Mouse (Mus musculus) embryonic stem cell, embryonic (primary cell): ENCODE measurements around the gene Nr3c2.

ENCODE experiments used
- CTCF ChIA-PET, 4 experiments: fragments of 300-600 bp in 2 of 4; fragments of 350-600 bp in 2 of 4; sonication (Branson Sonifier 250); formaldehyde crosslinking; loops; one replicate each; lab custom pipeline; 2022; ENCODE audit warnings: inconsistent platforms in 2 of 4; lab: Charles Lee
- POLR2A ChIA-PET, 4 experiments: fragments of 300-600 bp in 2 of 4; fragments of 350-600 bp in 2 of 4; sonication (Branson Sonifier 250); formaldehyde crosslinking; loops; one replicate each; lab custom pipeline; 2022; ENCODE audit warnings: antibody characterized with exemption in 4 of 4, inconsistent platforms in 1 of 4; lab: Charles Lee

The Nr3c2 gene

GRCm38 (mm10) chr8:77125777-77126176 lies 226.5 kb downstream of the Nr3c2 start:
- ChIA-PET CTCF (interaction anchor here in 1 of 4 experiments (0.6 kb wide), 1 partner anchor 105 kb away, joined by 6 read pairs; no protein-coding TSS in a partner anchor), POLR2A (no interaction called here)

DNA sequence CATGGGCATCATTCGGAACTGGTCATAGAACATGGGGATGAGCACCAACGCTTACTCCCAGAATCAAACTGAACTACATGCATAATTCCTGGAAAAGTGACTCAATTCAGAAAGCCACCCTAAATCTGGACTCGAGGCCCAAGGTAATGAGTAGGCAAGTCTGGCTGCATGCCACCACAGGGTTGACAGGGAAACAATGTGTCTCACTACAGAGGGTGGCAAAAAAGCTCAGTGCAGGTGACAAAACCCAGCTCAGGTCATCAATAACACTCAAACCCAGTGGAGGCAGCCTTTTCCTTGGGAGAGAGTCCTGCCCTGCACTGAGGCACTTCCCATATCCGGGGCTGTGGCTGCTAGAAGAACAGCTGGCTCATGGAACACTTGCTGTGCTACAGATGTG lies 228.8 kb downstream of the Nr3c2 start:
- ChIA-PET CTCF (no interaction called here), POLR2A (no interaction called here)

- ChIA-PET CTCF (no interaction called here), POLR2A (interaction anchor here in 1 of 4 experiments (0.8 kb wide), 1 partner anchor 12 kb away, joined by 3 read pairs; no protein-coding TSS in a partner anchor)
Observed at GRCm38 (mm10) chr8:77132903-77133637, 233.8 kb downstream of the Nr3c2 start.

DNA sequence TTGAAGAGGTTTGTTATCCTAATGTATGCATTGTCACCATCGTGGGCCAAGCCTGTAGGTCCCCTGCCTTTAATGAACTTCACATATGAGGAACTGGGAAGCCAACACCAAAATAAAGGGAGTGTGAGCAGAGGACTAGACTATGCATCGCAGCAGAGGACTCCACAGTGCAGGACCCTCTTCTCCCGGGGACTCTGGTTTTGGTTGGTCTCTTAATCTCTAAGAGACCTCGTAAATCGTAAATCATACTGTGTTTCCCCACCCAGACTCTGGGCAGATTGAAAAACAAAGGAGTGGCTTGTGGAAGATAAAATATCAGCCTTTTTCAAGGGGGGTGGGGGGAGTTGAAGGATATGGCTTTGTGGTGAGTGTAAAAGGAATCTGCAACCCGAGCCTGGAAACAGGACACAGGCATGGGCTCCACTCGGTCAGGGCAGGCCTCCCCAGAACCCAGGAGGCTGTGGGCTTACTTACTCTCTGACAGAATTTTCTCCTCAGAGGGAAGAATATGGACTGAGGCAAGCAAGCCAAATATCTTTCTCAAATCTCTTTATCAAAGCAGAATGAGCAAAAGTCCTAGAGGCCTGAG lies 234.6 kb downstream of the Nr3c2 start:
- POLR2A ChIA-PET: no interaction called here
- CTCF ChIA-PET: no interaction called here

GRCm38 (mm10) chr8:77145285-77145684 lies 246.0 kb downstream of the Nr3c2 start:
- ChIA-PET POLR2A (no interaction called here), CTCF (interaction anchor here in 1 of 4 experiments (0.7 kb wide), 1 partner anchor 9 kb away, joined by 3 read pairs; no protein-coding TSS in a partner anchor)

GRCm38 (mm10) chr8:77154496-77154895 lies 255.3 kb downstream of the Nr3c2 start:
- ChIA-PET POLR2A (interaction anchor here in 1 of 4 experiments (0.5 kb wide), 1 partner anchor 10 kb away, joined by 3 read pairs; no protein-coding TSS in a partner anchor), CTCF (interaction anchor here (0.5 to 1.5 kb wide), 12 partner anchors 9 to 252 kb away, joined by 3 to 16 read pairs (median 3); no protein-coding TSS in a partner anchor)

GRCm38 (mm10) chr8:77169320-77169719 lies 270.1 kb downstream of the Nr3c2 start:
- POLR2A ChIA-PET: interaction anchor here in 1 of 4 experiments (0.7 kb wide), 1 partner anchor 114 kb away, joined by 5 read pairs; no protein-coding TSS in a partner anchor
- CTCF ChIA-PET: interaction anchor here in 1 of 4 experiments (1.1 kb wide), 1 partner anchor 15 kb away, joined by 3 read pairs; no protein-coding TSS in a partner anchor

DNA sequence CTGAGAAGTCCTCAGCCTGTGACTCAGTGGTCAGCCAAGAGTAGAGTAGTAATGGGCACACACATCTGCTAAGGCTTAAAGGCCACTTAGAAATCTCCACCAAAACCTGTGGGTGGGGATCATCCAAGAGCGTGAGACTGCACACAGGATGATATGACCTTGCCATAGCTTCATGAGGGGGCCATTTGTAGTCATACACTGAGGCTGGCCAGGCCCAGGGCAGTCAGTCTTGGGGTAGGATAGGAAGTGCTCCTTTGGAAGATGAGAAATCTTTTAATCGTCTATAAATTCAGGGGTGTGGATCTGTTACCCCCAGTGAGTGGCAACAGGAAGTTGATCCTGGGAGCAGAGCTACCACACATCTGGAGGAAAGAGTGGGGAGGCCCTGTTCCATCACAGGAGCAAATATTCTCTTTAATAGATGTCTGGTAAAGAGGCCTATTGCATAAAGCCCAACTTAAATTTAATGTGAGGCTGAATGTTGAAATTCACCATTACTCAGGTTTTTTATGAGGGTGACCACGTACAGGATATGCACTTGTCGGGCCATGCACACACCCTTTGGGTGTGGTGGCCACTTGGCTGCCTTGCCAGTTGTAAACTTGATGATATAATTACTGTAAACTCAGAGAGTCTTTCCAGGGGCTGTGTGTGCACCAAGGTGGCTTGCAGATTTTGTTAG lies 270.7 kb downstream of the Nr3c2 start:
- POLR2A ChIA-PET: interaction anchor here in 1 of 4 experiments (0.7 kb wide), 1 partner anchor 114 kb away, joined by 5 read pairs; no protein-coding TSS in a partner anchor

DNA sequence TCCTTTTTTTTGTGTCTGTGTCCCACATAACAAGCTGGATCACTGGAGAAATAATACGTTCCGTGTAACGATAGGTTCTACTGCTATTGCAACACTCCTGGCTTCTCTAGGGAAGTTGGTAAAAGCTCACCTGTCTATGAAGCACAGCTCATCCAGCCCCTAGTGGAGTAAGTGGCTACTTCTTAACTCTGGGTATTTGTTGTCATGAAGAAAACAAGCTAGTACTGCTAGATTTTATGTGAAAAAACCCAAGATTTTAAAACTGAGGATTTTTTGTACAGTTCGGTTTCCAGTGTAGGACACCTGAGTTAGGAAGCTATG lies 271.2 kb downstream of the Nr3c2 start:
- POLR2A ChIA-PET: no interaction called here
- CTCF ChIA-PET: interaction anchor here in 2 of 4 experiments (0.6 to 1.6 kb wide), 3 partner anchors 15 to 447 kb away, joined by 3 read pairs; no protein-coding TSS in a partner anchor

More for the DNA sequence above, 270.7 kb downstream of the Nr3c2 start:
- CTCF ChIA-PET: interaction anchor here in 2 of 4 experiments (1.1 to 1.6 kb wide), 2 partner anchors 15 to 16 kb away, joined by 3 read pairs; no protein-coding TSS in a partner anchor

- CTCF ChIA-PET: no interaction called here
- POLR2A ChIA-PET: no interaction called here
Observed at GRCm38 (mm10) chr8:77173075-77173657, 273.9 kb downstream of the Nr3c2 start.

GRCm38 (mm10) chr8:77173736-77174135 lies 274.5 kb downstream of the Nr3c2 start:
- CTCF ChIA-PET: interaction anchor here in 1 of 4 experiments (1.5 kb wide), 1 partner anchor 19 kb away, joined by 3 read pairs; no protein-coding TSS in a partner anchor
- POLR2A ChIA-PET: no interaction called here

GRCm38 (mm10) chr8:77175471-77175870 lies 276.2 kb downstream of the Nr3c2 start:
- ChIA-PET POLR2A (no interaction called here), CTCF (no interaction called here)

- ChIA-PET CTCF (interaction anchor here in 1 of 4 experiments (0.7 kb wide), 1 partner anchor 22 kb away, joined by 3 read pairs; no protein-coding TSS in a partner anchor), POLR2A (no interaction called here)
Observed at GRCm38 (mm10) chr8:77176343-77176742, 277.1 kb downstream of the Nr3c2 start.

GRCm38 (mm10) chr8:77185816-77186215 lies 286.6 kb downstream of the Nr3c2 start:
- ChIA-PET CTCF (no interaction called here), POLR2A (no interaction called here)

- POLR2A ChIA-PET: no interaction called here
Observed at GRCm38 (mm10) chr8:77186914-77187536, 287.8 kb downstream of the Nr3c2 start.

GRCm38 (mm10) chr8:77187748-77188147 lies 288.5 kb downstream of the Nr3c2 start:
- ChIA-PET POLR2A (no interaction called here), CTCF (no interaction called here)

More at GRCm38 (mm10) chr8:77186914-77187536, 287.8 kb downstream of the Nr3c2 start:
- CTCF ChIA-PET: no interaction called here

GRCm38 (mm10) chr8:77188298-77188697 lies 289.1 kb downstream of the Nr3c2 start:
- CTCF ChIA-PET: no interaction called here
- POLR2A ChIA-PET: no interaction called here

DNA sequence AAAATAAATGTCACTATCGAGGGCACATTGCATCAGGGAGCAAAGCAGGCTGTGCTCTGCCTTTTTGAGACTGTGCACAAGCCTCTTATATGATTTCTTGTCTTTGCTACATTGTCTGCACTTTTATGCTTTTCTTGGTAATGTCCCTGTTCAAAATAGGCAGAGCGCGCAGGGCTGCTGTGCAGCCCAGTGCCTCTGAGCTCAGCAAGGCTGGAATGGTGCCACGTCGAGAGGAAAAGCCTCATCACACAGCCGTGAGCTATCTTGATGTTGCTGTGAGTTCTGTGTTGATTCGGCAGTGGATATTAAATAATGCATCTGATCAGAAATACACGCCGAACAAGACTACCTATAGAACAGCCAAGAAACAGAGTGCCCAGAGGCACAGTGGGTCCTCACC lies 290.1 kb downstream of the Nr3c2 start:
- CTCF ChIA-PET: interaction anchor here in 1 of 4 experiments (0.6 kb wide), 1 partner anchor 59 kb away, joined by 3 read pairs; no protein-coding TSS in a partner anchor
- POLR2A ChIA-PET: interaction anchor here in 1 of 4 experiments (0.6 kb wide), 1 partner anchor 166 kb away, joined by 3 read pairs; no protein-coding TSS in a partner anchor
